Mouse (Mus musculus): Measurements from ENCODE around the gene Btbd11. TPM values are rescaled to one million over a fixed set of nuclear protein-coding genes. Genes with fewer than 3 reads are reported as not detected.

Gene Btbd11
- 3.5 TPM for polyA plus RNA-seq (2014; fragmentation: Illumina TruSeq; extraction: RNeasy Lipid Tissue Mini Kit (QIAGEN cat#74804); ENCODE audit: low read depth, low replicate concordance)

GRCm38 (mm10) chr10:85386605-85387218, at the start of gene Btbd11:
Btbd11 (plus strand) TSS chr10:85386814.

Other genes with a start within 250 kb of the Btbd11 start
- gene Cry1, start 201.8 kb upstream of the Btbd11 start, polyA plus RNA-seq (2014; fragmentation: Illumina TruSeq; extraction: RNeasy Lipid Tissue Mini Kit (QIAGEN cat#74804); ENCODE audit: low read depth, low replicate concordance), result 9.9 TPM

All from heart, adult 10 weeks (tissue).